Mouse (Mus musculus) layer of hippocampus, adult 8-10 months (tissue): ENCODE data around the gene Yme1l1. TPM values are rescaled to one million over a fixed set of nuclear protein-coding genes. Genes with fewer than 3 reads are reported as not detected.

Source experiments
- DNase-seq, 2 experiments: peaks; one replicate each; pipeline ENCODE4 v3.0.0; 2022; ENCODE audit warnings: low spot score in 2 of 2
- total RNA-seq, 4 experiments: library from RNA; stranded (reverse); gene quantifications; 2 replicates each; pipeline ENCODE4 v1.2.4; 2022

Yme1l1 gene
- total RNA-seq: 100 to 1,000 TPM in 1 of 4 experiments, 10 to 100 TPM in 3; 81.0 to 100 (median 92.3) TPM

DNA sequence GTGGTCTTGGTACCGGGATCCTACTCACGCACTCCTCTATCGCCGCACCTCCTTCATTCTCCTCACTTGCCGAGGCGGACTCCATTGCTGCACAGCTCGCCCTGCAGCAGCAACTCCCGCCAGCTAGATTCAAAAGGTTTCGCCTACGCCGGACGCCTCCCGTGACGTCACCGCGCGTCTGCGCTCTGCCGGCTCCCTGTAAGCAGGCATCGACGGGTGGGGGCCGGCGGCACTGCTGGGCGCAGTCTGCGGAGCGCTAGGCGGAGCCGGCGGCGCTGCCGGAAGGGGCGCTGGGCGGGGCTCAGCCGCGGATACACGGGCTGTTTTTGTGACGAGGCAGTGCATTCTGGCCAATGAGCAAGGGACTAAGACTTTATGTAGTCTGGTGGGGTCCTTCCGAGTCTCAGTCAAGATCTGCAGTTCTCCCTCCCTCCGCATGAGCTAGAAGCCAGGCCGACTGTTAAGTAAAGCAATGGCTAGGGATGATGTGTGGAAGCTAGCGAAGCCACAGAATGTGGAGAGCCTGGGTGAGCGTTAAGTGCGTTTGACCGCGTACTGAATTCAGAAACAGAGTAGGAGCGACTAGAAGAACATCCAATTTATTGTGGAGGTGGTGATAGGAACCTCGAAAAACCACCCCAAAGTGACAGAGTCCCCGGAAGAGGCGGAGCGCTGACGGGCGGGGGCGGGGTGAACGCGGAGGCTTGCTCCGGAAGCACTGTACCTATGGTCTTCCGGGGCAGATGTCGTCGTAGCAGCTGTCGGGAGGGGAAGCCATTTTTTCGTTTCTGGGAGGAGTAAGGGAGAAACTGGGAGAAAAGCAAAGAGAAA, at the start of gene Yme1l1, which contains the start of gene Mastl:
Yme1l1 (plus strand) TSS at position 593 of the 831 bp plus-strand sequence.
Mastl (minus strand) TSS at position 248 of the 831 bp plus-strand sequence.
- peak; percentile 97 for DNase-seq

DNA sequence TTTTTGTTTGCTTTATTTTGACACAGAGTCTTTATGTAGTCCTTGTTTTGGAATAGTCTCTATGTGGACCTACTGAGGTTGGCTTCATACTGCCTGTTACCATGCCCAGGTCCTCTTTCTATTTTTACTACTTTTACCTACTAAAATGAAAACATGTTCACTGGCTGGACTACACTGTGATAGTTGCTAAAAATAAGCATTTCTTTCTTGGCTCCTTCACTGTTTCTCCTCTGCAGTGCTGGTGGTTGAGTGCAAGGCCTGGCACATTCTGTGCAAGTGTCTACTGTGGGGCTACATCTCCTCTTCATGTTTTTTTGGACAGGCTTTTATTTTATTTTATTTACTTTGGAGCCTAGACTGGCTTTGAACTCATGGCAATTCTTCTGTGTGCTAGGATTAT, 36.6 kb upstream of the Yme1l1 start:
- no peak for DNase-seq

DNA sequence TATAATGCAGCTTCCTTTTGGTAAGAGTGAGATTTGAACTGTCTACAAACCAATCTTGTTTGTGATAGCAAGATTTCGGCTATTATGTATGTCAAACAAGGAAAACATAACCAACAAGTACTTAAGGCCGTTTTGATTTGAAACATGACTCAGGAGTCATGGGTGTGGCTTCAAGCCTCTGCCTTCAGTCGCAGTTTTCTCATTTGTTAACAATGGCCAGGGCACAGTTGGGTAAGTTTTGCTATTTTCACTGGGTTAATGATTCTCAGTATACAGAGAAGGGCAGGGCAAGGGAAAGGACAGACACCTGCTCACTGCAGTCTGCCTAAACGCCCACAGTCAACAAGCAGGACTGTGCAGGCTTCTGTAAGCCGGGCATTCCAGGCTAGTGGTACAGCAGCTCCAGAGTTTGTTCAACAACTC, 959 bp upstream of the Yme1l1 start:
- peak in 1 of 2 experiments; percentile 7 for DNase-seq

DNA sequence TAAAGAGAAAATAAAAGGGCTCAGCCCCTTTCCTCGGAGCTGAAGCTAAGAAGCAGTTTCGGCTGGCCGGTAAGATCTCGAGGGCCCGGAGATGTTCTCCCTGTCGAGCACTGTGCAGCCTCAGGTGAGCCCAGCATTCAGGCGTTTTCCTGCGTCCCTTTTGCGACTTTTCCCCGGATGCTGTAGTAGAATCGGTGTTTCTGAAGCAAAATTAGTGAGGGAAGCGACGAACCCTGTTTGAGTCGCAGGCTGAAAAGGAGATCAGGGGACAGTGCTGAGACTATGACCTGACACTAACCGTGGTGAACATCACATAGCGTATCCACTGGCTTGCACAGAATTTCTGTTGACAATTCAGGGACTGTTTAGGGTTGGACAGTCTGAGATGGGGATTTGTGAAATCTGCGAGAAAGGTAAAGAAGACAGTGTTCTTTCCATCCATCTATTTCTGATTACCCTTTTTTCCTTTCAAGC, 476 bp downstream of the Yme1l1 start:
- DNase-seq: no peak

DNA sequence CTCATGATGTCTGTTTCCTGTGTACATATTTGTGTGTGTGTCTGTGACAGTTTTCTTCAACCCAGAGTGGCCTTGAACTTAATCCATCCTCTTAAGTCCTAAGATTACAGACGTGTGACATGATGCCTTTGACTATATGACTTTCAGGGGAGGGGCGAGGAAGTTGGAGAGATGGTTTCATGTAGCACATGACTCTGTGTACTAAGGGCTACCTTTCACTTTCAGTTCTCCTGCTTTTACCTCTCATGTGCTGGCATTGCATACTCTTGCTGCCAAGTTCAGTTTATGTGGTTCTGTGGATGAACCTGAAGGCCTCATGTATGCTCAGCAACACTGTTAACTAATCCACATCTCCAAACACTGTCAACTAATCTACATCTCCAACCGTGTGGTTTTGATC, 16.1 kb downstream of the Yme1l1 start:
- DNase-seq: no peak

DNA sequence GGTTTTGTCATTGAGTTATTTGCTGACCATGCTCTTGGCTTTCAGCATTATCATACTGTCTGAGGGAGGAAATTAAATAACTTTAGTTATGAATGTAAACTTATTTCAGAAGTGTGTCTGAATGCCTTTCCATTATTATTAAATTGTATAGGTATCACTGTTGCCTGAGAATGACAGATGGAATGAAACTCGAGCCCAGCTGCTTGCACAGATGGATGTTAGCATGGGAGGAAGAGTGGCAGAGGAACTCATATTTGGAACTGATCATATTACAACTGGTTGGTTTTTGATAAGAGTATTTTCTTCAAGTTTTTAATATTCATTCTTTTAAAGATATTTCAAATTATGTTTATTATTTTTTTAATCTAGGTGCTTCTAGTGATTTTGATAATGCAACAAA, 38.2 kb downstream of the Yme1l1 start:
- DNase-seq: peak; percentile 33 to 64

DNA sequence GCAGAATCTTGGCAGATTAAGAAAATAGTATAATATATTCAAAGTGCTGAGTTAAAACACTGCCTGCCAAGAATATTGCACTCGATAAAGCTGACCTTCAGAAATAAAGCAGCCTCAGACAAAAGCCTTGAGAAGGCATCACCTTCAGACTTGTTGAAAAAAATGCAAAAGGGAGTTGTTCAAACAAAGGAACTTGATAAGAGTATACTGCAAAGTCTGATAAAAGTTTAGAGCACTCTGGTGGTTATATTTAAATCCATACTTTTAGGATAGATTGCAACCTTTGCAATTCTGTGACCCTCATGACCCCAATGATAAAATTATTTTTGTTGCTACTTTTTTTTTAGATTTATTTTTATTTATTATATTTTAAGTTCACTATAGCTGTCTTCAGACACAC, 44.9 kb downstream of the Yme1l1 start:
- DNase-seq: no peak

DNA sequence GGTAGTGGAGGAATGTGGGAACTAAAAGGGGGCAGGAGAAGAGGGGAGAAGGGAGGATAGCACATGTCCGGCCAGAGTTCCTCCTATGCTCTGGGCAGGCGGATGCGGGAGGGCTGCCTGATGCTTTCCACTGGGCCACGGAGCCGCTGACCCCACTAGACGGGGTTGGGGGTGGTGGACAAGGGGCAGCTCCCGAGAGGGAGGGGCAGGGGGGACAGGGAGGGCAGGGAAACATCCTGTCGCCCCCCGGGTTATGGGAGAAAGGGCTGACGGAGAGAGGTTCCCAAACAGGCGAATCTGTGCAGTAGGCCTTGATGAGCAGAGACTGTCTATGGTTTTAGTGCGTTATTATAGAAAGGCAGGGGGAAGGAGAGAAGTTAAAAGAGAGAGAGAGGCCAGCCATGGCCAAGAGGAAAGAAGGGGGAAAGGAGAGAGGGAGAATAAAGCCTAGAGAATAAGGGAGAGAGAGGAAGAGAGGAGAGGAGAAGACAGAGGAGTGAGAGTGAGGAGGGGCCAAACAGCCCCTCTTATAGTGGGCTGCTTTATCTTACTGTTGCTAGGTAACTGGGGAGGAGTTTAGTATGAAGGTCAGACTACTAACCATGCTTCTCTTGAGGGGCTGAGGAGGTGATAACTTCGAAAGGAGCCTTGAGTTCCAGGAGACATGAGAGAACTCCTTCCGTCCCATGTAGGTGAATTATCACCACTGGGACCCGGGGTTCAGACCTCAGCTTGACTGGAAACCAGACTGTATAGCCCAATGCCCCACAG, 46.9 kb downstream of the Yme1l1 start:
- DNase-seq: no peak

DNA sequence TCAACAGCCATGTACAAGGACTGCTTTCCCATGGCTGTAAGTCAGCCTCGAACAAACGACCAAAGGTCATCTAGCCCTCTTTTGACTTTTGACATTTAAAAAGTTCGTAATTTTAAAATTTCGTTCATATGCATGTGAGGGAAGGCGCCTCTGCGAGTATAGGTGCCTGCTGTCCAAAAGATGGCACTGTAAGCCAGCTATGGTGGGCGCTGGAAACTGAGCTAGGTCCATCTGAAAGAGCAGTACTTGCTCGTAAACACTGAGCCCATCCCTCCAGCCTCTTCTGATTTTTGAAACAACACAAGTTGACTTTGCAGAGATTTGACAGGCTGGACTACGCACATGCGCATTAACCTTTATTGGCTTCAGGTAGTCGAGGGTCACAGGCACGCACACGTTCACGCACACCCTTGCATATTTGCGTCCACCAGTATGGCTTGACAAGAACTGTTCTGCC, 50.9 kb downstream of the Yme1l1 start, which contains the start of gene 4931423N10Rik:
4931423N10Rik (plus strand) TSS at position 407 of the 457 bp plus-strand sequence.
- no peak for DNase-seq

DNA sequence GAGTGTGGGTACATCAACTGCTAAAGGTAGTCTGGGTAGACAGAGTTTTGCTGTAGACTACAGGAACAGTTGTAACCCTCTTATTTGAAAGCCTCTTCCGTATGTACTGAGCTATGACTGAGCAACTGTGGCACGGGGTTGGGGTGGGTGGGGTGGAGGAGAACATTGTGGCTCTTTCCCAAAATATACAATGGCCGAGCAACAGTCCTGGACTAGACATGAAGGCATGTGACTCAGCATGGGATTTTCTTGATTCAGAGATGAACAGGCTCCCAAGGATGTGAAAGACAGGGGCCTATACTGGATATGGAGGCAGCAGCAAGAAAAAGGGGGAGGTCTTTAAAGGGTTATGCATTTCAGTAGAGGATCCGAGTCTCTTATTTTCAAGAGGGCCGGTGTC, 57.5 kb downstream of the Yme1l1 start:
- no peak for DNase-seq

DNA sequence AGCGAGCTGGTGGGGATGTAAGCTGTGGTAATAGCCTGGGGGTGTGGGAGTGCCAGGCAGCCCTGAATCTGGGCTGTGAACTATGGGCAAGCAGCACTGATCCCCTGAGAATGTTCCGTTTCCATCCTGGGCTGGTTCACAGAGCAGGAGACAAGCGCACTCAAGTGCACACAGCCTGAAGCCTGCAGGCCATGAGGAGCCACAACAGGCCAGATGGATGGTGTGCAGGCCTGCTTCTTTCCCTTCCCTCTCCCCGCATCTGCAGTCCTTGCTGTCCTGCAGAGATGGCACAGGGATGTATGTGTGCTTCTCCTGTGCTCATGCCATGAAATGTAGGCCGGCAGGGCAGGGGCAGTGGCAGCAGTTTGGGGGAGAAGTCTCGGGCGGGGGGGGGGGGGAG, 69.0 kb downstream of the Yme1l1 start:
- DNase-seq: no peak

DNA sequence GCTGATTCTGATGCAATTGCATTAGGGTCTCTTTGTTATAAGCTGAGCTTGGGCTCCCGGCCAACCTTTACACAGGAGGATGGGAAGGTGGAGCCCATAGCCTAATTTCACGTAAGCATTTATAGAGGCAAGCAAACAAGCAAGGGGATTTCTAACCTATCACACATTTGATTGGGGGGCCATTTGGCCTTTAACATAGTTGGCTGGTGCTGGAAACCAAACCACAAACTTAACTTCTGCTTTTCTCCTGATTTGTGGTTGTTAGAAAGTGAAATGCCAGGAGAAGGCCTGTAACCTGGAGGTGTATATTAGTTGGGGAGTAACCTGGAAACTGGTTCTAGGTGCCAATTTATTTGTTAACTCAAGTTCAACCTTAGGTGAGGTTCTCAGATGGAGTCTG, 72.3 kb downstream of the Yme1l1 start:
- DNase-seq: no peak

DNA sequence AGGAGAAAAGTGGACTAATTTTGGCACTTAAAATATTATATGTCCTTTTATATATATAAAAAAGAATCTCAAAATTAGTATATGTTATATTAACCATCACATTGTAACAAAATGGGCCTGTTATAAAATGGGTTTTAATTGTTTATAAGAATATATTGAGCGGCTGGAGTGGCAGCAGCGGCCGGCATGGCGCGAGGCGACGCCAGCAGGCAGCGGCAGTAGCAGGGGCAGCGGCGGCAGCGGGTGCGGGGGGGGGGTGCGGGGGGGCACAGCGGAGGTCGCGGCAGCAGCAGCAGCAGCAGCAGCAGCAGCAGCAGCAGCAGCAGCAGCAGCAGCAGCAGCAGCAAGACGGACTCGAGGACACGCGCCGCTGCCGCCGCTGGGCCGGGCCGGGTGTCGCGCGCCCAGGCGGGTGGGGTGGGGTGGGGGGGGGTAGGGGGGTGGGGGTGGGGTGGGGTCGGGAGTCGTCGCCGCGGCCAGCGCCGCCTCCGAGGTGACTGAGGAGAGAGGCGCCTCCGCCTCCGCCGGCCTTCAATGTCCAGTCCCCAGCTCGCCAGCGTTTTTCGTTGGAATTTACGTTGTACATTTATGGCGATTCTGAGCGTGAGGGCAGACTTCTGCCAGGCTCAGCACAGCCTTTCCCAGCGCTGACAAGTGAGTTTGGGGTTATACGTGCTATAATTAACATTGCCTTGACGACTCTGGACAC, 78.0 kb downstream of the Yme1l1 start:
- no peak for DNase-seq

Other genes starting within 250 kb of the Yme1l1 start
- gene Abi1, start 116.1 kb upstream of the Yme1l1 start, total RNA-seq: 100 to 1,000 TPM; 181 to 208 (median 193) TPM
- 10 to 100 TPM; 80.6 to 92.0 (median 89.1) TPM for gene Acbd5, start 88.2 kb upstream of the Yme1l1 start, total RNA-seq
- gene Mastl, start 345 bp upstream of the Yme1l1 start, total RNA-seq: 1 to 10 TPM in 1 of 4 experiments, under 1 TPM in 3; 0.51 to 1.3 (median 0.74) TPM
- under 1 TPM in 2 of 4 experiments, not detected in 2; 0.18 to 0.27 TPM for gene 4931423N10Rik, start 51.1 kb downstream of the Yme1l1 start, total RNA-seq
- 1 to 10 TPM; 1.1 to 1.8 (median 1.3) TPM for gene Nxph2, start 164.9 kb downstream of the Yme1l1 start, total RNA-seq